Mouse (Mus musculus): Measurements from ENCODE around the gene Lrrc47. TPM values are rescaled to one million over a fixed set of nuclear protein-coding genes. Genes with fewer than 3 reads are reported as not detected.
A peak's percentile ranks its signal among the peaks of the same experiment; 100 is the strongest.

The Lrrc47 gene
- polyA plus RNA-seq, 1 experiment = 63.5 TPM

DNA sequence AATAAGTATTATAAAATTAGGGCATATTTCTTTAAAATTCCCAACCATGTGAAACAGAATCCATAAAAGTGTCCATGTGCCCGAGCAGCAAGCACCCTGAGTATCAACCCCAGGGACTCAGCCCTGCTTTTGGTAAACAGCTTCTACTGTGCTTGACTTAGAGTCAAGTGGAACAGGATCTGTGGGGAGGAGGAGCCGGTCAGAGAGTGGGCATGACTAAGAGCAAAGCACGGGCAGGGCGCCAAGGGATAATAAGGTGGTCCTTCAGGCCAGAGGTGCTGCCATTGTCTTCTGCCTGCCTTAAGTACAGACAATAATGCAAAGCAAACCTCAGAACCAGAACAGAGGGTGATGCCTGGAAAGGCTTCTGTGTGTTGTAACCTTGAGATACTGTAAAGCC lies 3.8 kb upstream of the Lrrc47 start:
- H3K27me3 ChIP-seq (ENCODE audit: control insufficient read depth, insufficient read depth, low read length) = no peaks in the 10 kb centered on the region
- 71% methylated on average over 4 of the region's 4 CpGs for WGBS
- H3K36me3 ChIP-seq (ENCODE audit: control insufficient read depth, insufficient read depth, low read length) = peaks cover 6% of the 10 kb centered on the region; the same call in 1 of the 2 replicates
- H3K4me1 ChIP-seq (ENCODE audit: control insufficient read depth, insufficient read depth, insufficient read length, low read length) = peaks cover 2% of the 10 kb centered on the region; the same call in 1 of the 2 replicates
- TF ChIP-seq POLR2A (IDR thresholded peaks at IDR 0.05; ENCODE audit: low read depth, low read length) (no peak), CTCF (IDR thresholded peaks at IDR 0.05; ENCODE audit: extremely low read depth, insufficient read length, insufficient replicate concordance, low read depth, low read length) (no peak)
- H3K4me3 ChIP-seq (ENCODE audit: low read depth, low read length) = no peak overlapping the region
- H3K27ac ChIP-seq (ENCODE audit: insufficient read depth, low read depth, low read length) = no peak overlapping the region

DNA sequence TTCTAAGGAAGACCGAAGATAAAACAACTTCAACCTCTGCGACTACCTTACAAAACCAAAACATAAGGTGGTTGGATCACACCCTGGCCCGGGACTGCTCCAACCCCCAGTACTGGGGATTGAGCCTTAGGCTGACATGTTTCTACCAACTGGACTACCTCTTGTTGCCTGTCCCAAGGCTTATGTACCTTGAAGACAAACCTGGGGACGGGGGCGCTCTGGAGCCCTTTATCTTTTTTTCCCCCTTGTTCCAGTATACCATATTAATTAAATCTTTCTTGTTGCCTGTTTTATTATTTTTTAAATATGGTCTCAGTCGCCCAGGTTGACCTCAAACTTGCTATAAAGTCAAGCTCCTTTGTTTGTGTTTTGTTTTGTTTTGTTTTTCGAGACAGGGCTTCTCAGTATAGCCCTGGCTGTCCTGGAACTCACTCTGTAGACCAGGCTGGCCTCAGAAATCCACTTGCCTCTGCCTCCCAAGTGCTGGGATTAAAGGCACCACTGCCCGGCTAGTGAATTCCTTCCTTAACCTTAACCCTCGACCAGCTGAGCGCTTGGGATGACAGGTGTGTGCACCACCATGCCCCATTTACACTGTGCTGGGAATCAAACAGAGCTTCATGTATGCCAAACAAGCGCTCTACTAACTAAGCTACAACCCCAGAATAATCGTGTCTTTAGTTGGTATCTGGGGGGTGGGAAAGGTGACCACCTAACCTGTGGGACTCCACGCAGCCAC lies 455 bp upstream of the Lrrc47 start:
- H3K36me3 ChIP-seq (ENCODE audit: control insufficient read depth, insufficient read depth, low read length) = peaks cover 17% of the 10 kb centered on the region
- WGBS = 26% methylated on average over 13 of the region's 13 CpGs
- H3K4me1 ChIP-seq (ENCODE audit: control insufficient read depth, insufficient read depth, insufficient read length, low read length) = peaks cover 13% of the 10 kb centered on the region
- no peaks in the 10 kb centered on the region for H3K27me3 ChIP-seq (ENCODE audit: control insufficient read depth, insufficient read depth, low read length)
- peak overlapping the region; percentile 95 for H3K4me3 ChIP-seq (ENCODE audit: low read depth, low read length)
- H3K27ac ChIP-seq (ENCODE audit: insufficient read depth, low read depth, low read length) = no peak overlapping the region
- TF ChIP-seq CTCF (IDR thresholded peaks at IDR 0.05; ENCODE audit: extremely low read depth, insufficient read length, insufficient replicate concordance, low read depth, low read length) = no peak
- TF ChIP-seq POLR2A (IDR thresholded peaks at IDR 0.05; ENCODE audit: low read depth, low read length) = no peak

DNA sequence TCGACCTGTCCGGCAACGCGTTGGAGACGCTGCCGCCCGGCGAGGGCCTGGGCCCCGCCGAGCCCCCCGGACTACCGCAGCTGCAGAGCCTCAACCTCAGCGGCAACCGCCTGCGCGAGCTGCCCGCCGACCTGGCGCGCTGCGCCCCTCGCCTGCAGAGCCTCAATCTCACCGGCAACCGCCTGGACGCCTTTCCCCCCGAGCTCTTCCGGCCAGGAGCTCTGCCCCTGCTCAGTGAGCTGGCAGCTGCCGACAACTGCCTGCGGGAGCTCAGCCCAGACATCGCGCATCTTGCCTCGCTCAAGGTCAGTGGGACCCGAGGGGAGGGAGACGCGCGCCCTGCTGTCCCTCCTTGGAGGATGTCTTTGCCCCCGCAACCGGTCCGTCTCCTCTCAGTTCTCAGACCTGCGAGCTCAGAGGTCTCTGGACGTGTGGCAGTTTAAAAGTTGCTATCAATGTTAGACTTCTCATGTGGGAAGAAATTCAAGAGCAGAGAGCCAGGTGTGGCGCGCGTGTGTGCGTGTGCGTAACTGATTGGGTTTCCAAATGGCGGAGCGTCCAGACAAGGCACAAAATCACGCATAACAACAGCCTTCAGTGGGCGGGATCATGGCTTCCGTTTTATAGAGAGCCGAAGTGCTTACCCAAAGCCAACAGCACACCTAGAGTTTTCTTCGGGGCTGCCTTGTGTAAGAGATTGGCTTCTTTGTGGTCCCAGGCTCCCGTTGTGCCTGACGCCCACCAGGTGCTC lies 776 bp downstream of the Lrrc47 start:
- Histone ChIP-seq H3K4me1 (ENCODE audit: control insufficient read depth, insufficient read depth, insufficient read length, low read length) (peaks cover 13% of the 10 kb centered on the region), H3K36me3 (ENCODE audit: control insufficient read depth, insufficient read depth, low read length) (peaks cover 21% of the 10 kb centered on the region), H3K27ac (ENCODE audit: insufficient read depth, low read depth, low read length) (no peak overlapping the region), H3K4me3 (ENCODE audit: low read depth, low read length) (peak overlapping the region; percentile 95), H3K27me3 (ENCODE audit: control insufficient read depth, insufficient read depth, low read length) (no peaks in the 10 kb centered on the region)
- no peak for TF ChIP-seq POLR2A (IDR thresholded peaks at IDR 0.05; ENCODE audit: low read depth, low read length)
- WGBS = 1% methylated on average over 55 of the region's 55 CpGs

GRCm38 (mm10) chr4:154015476-154015875 lies 3.9 kb downstream of the Lrrc47 start:
- TF ChIP-seq POLR2A (IDR thresholded peaks at IDR 0.05; ENCODE audit: low read depth, low read length) (no peak), CTCF (IDR thresholded peaks at IDR 0.05; ENCODE audit: extremely low read depth, insufficient read length, insufficient replicate concordance, low read depth, low read length) (no peak)
- Histone ChIP-seq H3K36me3 (ENCODE audit: control insufficient read depth, insufficient read depth, low read length) (peaks cover 44% of the 10 kb centered on the region), H3K27ac (ENCODE audit: insufficient read depth, low read depth, low read length) (no peak overlapping the region), H3K4me3 (ENCODE audit: low read depth, low read length) (no peak overlapping the region), H3K27me3 (ENCODE audit: control insufficient read depth, insufficient read depth, low read length) (no peaks in the 10 kb centered on the region), H3K4me1 (ENCODE audit: control insufficient read depth, insufficient read depth, insufficient read length, low read length) (peaks cover 13% of the 10 kb centered on the region)
- 86% methylated on average over 11 of the region's 11 CpGs for WGBS

GRCm38 (mm10) chr4:154019571-154019970 lies 8.0 kb downstream of the Lrrc47 start:
- Histone ChIP-seq H3K4me3 (ENCODE audit: low read depth, low read length) (no peak overlapping the region), H3K27me3 (ENCODE audit: control insufficient read depth, insufficient read depth, low read length) (no peaks in the 10 kb centered on the region), H3K27ac (ENCODE audit: insufficient read depth, low read depth, low read length) (no peak overlapping the region), H3K36me3 (ENCODE audit: control insufficient read depth, insufficient read depth, low read length) (peaks cover 52% of the 10 kb centered on the region), H3K4me1 (ENCODE audit: control insufficient read depth, insufficient read depth, insufficient read length, low read length) (no peaks in the 10 kb centered on the region)
- WGBS = 57% methylated on average over 7 of the region's 7 CpGs
- TF ChIP-seq POLR2A (IDR thresholded peaks at IDR 0.05; ENCODE audit: low read depth, low read length) (no peak), CTCF (IDR thresholded peaks at IDR 0.05; ENCODE audit: extremely low read depth, insufficient read length, insufficient replicate concordance, low read depth, low read length) (peak; percentile 67; the same call in 1 of the 2 replicates)

GRCm38 (mm10) chr4:154021432-154021831 lies 9.9 kb downstream of the Lrrc47 start:
- peaks cover 8% of the 10 kb centered on the region for H3K4me1 ChIP-seq (ENCODE audit: control insufficient read depth, insufficient read depth, insufficient read length, low read length)
- no peak overlapping the region for H3K27ac ChIP-seq (ENCODE audit: insufficient read depth, low read depth, low read length)
- no peaks in the 10 kb centered on the region for H3K27me3 ChIP-seq (ENCODE audit: control insufficient read depth, insufficient read depth, low read length)
- no peak overlapping the region for H3K4me3 ChIP-seq (ENCODE audit: low read depth, low read length)
- WGBS = 85% methylated on average over 9 of the region's 9 CpGs
- peaks cover 41% of the 10 kb centered on the region for H3K36me3 ChIP-seq (ENCODE audit: control insufficient read depth, insufficient read depth, low read length)
- no peak for TF ChIP-seq POLR2A (IDR thresholded peaks at IDR 0.05; ENCODE audit: low read depth, low read length)
- TF ChIP-seq CTCF (IDR thresholded peaks at IDR 0.05; ENCODE audit: extremely low read depth, insufficient read length, insufficient replicate concordance, low read depth, low read length) = no peak

- Histone ChIP-seq H3K4me3 (ENCODE audit: low read depth, low read length) (no peak overlapping the region), H3K4me1 (ENCODE audit: control insufficient read depth, insufficient read depth, insufficient read length, low read length) (peaks cover 9% of the 10 kb centered on the region), H3K27ac (ENCODE audit: insufficient read depth, low read depth, low read length) (no peak overlapping the region), H3K36me3 (ENCODE audit: control insufficient read depth, insufficient read depth, low read length) (peaks cover 31% of the 10 kb centered on the region), H3K27me3 (ENCODE audit: control insufficient read depth, insufficient read depth, low read length) (no peaks in the 10 kb centered on the region)
- TF ChIP-seq CTCF (IDR thresholded peaks at IDR 0.05; ENCODE audit: extremely low read depth, insufficient read length, insufficient replicate concordance, low read depth, low read length) (no peak), POLR2A (IDR thresholded peaks at IDR 0.05; ENCODE audit: low read depth, low read length) (no peak)
- 64% methylated on average over 4 of the region's 4 CpGs for WGBS
Observed at GRCm38 (mm10) chr4:154022407-154022806, 10.9 kb downstream of the Lrrc47 start.
